Mouse (Mus musculus) lung, postnatal 14 days (tissue): ENCODE results near the gene Mat2b.
A peak's percentile ranks its signal among the peaks of the same experiment; 100 is the strongest.
"Not testable (repeated sequence)": the region's sequence is repeated elsewhere in the genome, so short reads cannot be mapped to it uniquely, and the experiment has no call there.

Source experiments
- DNase-seq: peaks from one replicate; pipeline ENCODE4 v3.0.0; 2021

The Mat2b gene

GRCm38 (mm10) chr11:40695103-40695502, at the start of gene Mat2b:
TSS of gene Mat2b (minus strand) at chr11:40695203.
- DNase-seq: no peak

DNA sequence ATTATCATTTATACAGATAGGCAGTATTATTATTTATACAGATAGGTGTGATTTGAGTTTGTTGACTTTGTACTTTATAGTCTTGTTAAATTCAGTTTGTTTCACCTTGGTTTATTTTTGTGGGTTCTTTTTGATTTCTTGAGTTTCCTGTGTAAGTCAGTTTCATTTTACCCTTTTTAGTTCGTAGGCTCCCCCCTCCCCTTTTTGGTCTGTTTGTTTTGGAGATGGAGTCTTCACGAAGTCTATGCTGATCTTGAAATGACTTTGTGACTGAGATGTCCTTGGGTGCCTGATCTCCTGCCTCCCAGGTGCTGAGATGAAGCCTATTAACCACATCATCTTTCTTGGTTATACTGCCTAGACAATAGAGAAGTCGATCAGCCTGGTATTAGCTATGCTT, 49.3 kb upstream of the Mat2b start:
- DNase-seq: no peak

DNA sequence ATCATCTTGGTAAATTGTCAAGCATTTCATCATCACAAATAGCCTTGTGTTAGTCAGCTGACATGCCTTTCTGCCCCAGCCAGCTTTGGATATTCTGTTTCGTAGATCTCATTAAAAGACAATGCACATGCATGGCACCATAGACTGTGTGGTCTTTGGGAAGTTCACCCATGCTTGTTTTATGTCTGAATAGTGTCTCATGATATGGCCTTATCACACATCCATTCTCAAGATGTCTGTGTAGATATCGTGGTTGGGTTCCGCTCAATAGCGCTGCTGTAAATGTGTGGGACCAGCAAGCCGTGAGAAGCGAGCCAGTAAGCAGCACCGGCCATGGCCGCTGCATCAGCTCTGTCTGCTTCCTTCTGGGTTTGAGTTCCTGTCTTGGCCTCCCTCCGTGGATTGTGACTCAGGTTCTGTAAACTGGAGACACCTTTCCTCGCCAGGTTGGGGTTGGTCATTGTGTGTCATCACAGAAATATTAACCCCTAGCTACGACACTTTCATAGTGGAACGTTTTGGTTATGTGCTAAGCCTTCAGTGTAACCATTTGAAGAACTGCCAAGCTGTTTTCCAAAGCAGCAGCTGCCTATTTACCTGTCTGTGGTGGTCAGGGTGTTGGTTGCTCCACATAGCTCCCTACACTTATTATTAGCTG, 46.7 kb upstream of the Mat2b start:
- DNase-seq: no peak

DNA sequence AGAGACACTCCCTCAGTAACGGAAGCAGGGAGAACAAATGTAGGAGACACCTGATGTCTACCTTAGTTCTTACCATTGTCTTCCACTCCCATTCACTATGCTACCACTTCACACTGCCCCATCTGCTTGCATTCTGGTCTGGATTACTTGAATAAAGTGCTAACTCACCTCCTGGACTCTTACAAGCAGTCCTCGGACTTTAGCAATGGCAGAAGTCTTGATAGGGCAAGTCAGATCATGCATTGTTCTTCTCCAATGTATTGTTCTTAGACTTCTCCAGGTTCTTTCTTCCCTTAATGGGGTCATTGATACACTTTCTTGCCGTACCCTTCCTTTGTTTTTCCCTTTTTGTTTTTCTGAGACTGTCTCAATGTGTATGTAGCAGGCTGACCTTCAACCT, 42.4 kb upstream of the Mat2b start:
- DNase-seq: no peak

DNA sequence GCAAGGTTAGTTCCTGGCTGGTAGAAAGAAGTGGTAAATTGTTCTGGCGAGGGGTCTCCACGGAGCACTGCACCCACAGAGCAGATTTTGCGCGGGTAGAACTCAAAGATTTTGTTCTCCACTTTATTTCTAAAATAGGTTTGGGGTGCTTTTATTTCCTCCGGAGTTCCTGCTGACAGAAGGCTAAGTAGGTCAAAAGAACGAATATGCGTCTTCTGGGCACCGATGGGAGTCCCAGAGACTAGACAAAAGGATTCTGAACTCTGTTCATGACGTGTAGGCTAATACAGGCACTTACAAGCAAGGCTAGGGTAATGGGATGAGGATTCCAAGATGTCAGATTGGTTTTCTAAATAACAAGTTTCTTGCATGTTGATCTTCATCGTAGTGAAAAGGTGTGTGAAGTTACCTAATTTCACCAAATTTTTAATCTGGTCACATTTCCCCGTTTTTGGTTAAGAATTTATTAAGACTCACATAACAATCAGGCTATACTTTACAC, 39.3 kb upstream of the Mat2b start:
- DNase-seq: no peak

GRCm38 (mm10) chr11:40733339-40734174, 38.6 kb upstream of the Mat2b start, which contains the start of the genes Hmmr and Nudcd2:
TSS of gene Hmmr (minus strand) at chr11:40733422.
TSS of gene Nudcd2 (plus strand) at chr11:40733667.
- DNase-seq: peak; percentile 92

- no peak for DNase-seq
Observed at GRCm38 (mm10) chr11:40732997-40733338, 38.0 kb upstream of the Mat2b start.

GRCm38 (mm10) chr11:40718324-40718723, 23.3 kb upstream of the Mat2b start:
- DNase-seq: no peak

DNA sequence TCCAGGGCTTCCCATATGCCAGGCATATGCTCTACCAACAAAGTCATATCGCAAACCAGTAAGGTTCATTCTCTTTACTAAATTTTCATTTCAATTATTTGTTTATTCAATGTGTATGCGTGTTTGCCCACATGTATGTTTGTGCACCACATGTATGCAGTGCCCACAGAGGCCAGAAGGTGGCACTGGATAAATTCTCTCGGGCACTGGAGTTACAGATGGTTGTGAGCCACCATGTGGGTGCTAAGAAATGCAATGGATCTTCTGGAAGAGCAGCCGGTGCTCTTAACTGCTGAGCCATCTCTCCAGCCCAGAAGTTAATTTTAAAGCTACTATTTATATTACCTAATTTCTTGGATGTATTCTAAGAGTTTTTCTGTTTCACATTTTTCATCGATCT, 20.5 kb upstream of the Mat2b start:
- DNase-seq: no peak

- DNase-seq: peak; percentile 26
Observed at GRCm38 (mm10) chr11:40713858-40714257, 18.9 kb upstream of the Mat2b start.

DNA sequence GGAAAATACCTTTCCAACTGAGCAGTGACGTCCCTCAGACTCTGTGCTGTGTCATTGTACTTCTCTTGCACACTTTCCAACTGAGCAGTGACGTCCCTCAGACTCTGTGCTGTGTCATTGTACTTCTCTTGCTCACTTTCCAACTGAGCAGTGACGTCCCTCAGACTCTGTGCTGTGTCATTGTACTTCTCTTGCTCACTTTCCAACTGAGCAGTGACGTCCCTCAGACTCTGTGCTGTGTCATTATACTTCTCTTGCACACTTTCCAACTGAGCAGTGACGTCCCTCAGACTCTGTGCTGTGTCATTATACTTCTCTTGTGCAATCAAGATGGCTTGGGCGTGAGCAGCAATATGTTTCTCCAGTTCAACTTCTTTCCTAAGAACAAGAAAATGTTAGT, 14.9 kb upstream of the Mat2b start:
- not testable (repeated sequence) for DNase-seq

DNA sequence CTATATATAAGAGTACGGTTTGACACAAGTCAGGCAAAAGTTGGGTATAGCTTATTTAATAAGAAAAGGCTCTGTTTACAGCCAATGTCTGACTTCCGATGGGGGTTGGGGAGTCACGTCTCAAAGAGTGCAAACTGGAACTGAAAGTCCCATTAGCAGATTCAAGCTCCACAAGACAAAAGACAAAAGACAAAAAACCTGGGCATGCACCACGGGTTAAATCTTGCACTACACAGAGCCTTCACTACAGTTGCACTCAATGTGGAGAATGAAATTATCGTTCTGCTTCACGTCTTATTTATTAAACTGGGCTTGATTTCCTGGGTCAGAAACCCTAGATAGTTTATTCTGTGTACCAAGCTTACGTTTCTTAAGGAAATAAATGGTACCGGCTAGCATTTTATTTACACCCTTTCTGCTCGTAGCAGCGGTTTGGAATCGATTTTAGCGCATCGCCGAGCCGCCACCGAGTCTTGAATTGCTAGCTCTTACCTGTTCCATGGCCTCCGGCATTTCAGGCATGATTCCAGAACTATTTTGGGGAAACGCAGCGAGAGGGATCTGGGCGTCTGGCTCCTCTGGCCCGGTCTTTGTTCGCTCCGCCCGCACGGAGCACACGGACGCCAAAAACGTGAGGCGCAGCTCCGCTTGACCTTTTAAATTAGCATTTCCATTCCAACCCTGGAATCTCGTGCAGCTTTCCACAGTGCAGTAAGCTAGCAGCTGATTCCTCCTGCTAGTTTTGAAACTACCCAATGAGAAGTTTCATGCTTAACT, 504 bp downstream of the Mat2b start:
- DNase-seq: peak; percentile 65

- DNase-seq: peak; percentile 77
Observed at GRCm38 (mm10) chr11:40693366-40693951, 1.5 kb downstream of the Mat2b start.

DNA sequence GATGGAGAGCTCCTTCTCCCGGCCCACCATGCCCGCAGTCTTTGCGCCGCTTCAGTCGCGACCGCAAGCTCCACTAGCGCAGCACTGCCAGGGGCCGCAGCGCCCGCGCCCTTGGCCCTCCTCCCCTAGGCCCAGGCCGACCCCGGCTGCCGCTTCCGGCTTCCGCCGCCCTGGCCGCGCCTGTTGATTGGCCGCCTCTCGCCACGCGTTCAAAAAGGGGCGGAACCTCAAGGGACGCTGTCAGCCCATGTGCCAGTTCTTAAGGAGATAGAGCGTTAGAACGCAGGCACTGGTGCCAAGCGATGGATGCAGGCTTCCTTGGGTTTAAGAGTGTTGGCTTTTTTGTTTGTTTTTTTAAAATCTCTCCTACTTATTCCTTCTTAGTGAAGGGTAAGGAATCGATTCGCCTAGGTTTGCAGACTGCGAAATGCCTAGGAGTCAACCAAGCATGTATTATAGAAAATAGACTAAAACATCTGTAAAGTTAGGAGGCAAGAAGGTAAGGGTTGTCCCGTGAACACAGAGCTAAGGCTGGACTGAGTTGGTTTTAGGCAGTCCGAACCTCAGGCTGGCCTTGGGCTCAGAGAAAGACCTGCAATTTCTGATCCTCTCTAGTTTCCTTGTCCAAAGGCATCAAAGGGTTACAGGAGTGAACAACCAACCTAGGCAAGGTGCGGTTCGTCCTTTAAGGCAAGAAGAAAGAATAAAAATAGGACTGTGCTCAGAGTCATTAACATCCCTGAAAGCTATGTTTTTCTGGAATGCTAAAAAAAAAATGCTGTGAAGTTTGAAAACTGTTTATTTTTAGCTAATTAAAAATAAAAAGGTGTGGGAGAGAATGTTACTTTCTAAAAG, 2.3 kb downstream of the Mat2b start:
- DNase-seq: peak; percentile 94

GRCm38 (mm10) chr11:40692101-40692509, 2.9 kb downstream of the Mat2b start:
- DNase-seq: no peak

DNA sequence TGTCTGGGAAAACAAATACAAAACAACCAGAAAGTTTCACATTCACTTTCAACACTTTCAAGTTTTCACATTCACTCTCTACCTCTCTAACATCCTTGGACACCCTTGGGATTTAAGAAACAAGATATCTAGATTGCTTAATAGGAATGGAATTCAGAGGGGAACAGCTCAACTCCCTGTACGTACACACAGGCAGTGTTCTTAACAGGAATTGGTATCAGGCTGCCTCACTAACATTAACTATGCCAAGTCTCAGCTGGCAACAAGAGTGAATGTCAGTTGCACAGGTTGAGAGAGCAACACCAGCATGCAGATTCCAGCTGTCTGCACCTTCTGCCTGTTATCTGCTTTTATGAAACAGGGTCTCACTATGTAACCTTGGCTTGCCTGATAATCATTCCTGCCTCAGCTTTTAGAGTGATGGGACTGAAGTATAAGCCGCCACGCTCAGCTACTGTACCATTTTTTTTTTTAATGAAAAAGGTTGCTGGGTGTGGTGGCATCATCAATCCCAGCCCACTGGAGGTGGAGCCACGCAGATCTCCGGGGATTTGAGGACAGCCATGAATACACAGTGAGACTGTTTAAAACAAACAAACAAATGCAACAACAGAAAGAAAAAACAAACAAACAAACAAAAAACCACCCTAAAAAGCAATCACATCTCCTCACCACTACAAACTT, 4.4 kb downstream of the Mat2b start:
- no peak for DNase-seq

DNA sequence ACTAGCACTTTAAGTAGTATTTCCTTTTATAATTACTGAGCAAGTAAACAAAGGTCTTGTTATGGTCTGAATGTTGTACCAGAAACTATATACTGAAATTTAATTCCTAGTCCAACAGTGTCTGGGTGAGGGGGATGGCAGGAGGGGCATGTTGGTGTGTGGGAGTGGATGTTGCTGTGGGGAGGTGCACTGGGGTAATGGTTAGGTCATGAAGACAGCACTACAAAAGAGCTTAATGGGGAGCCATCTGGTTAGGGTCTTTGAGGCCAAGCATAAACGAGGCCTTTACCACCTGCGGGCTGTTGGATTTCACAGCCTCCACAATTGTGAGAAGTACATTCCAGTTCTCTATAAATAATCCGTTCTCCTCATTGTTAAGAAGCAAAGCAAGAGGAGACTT, 11.7 kb downstream of the Mat2b start:
- DNase-seq: no peak

DNA sequence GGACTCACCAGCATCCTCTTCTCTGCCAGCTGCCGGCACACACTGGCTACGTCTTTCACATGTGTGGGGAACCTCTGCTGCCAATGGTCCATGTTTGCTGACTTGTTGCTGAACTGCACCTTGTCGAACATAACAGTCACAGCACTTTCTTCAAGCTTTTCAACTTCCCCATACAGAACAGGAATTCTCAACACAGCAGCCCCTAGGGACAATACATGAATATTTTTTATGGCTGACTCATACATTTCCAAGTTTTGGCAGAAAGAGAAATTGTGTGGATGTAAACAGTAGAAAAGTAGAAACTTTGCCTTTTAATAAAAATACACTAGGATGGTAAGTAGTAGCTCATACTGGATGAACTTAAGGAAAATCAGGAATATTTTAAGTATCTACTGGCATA, 12.5 kb downstream of the Mat2b start:
- no peak for DNase-seq

GRCm38 (mm10) chr11:40677169-40677568, 17.8 kb downstream of the Mat2b start:
- peak; percentile 18 for DNase-seq

DNA sequence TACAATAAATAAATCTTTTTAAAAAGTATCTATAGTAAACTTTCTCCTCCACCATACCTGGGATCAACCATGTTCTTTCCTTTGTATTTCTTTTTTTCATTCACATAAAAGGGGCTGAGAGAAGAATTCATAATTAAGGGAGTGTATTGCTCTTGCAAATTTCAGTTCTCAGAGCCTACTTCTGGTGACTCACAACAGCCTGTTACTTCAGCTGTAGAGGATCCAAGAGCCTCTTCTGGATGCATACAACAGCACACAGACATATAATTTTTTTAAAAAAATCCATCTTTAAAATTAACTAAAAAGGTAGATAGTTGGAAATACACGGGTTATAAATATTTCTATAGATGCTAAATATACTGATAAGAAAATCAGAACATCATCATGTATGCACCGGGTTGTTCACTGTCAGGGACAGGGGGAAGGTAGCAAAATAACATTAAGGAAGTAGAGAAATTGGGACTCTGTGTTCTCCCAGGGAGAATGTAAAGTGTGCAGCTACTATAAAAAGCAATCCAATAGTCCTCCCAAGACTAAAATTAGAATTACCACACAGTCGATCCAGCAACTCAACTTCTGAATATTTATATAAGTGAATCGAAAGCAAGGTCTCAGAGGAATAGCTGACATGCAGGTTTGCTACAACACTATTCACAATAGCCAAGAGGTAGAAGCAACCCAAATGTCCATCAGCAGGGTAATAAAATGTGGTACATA, 19.8 kb downstream of the Mat2b start:
- no peak for DNase-seq
